Mouse (Mus musculus) layer of hippocampus, adult 18-20 months (tissue): ENCODE results near the gene Jazf1. TPM values are rescaled to one million over a fixed set of nuclear protein-coding genes. Genes with fewer than 3 reads are reported as not detected.

Source experiments
- DNase-seq, 2 experiments: peaks; one replicate each; pipeline ENCODE4 v3.0.0; 2022; ENCODE audit warnings: low spot score in 2 of 2
- long read RNA-seq: library from polyadenylated mRNA; stranded (forward); transcript quantifications from one replicate; pipeline ENCODE4 v2.0.0, GENCODE M21; 2021
- total RNA-seq, 2 experiments: library from RNA; stranded (reverse); gene quantifications; 2 replicates each; pipeline ENCODE4 v1.2.3; 2021

The Jazf1 gene
- total RNA-seq, result 10 to 100 TPM; 29.4 to 34.4 TPM
- long read RNA-seq, transcript Jazf1-201 (5 exons, 2,203 nt), result major isoform, 25 of 30 reads
- long read RNA-seq, partial matches to known transcripts, result 2 of 30 reads
- long read RNA-seq, other reads (novel, unspliced or antisense), result 3 of 30 reads

DNA sequence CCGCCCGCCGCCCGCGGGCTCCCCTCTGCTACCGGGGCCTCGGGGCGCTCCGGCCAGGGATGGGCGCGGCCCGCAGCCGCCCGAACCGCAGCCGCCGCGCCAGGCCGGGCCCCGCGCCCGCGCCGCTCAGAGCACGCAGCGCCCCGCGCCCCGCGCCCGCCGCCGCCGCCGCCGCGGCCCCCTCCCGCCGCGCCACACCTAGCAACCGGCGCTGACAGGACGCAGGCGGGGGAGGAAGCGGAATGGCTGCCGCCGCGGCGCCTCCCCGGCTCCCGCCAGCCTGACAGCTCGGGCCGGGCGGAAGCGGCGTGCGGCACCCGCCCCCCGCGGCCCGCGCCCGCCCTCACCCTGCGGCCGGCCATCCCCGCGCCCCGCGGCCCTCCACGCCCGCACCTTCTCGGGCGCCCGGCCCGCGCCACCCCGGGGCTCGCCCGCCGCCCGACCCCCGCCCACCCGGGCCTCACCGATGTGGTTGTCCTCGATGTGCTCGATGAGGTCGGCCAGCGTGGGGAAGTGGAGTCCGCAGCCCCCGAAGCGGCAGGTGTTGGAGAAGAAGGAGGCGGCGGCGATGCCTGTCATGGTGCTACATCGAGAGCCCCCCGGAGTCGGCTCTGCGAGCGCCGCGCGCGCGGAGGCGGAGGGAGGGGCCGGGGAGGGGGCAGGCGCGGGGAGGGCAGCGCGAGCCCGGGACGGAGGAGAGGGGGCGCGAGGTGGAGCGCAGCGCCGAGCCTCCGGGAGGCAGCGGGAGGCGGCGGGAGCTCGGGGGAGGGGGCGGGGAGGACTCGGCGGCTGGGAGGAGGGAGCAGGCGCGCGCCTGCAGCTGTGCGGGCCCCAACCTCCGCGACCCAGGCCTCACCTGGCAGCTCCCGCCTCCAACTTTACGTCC is at the start of gene Jazf1:
Gene Jazf1 (minus strand): TSS at position 643 of the 886 bp plus-strand sequence.
- peak; percentile 26 to 58 for DNase-seq

DNA sequence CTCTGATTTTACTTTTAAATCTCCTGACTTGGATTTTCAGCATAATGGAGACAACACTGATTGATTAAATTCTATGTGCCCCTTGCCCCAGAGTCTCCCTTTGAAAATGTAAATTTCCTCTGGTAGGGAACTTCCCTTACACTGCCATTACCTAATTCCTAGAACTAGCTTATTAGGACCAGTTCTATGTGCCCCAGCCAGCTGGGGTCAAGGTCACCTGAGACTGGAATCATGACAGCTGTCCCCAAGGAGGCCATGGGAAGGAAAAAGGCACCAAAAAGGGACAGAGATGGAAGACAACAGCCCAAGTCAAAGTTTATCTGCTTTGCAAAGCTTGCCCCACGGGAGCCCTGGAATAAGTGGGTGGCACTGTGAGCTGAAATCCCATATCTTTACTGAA is 49.4 kb upstream of the Jazf1 start:
- no peak for DNase-seq

DNA sequence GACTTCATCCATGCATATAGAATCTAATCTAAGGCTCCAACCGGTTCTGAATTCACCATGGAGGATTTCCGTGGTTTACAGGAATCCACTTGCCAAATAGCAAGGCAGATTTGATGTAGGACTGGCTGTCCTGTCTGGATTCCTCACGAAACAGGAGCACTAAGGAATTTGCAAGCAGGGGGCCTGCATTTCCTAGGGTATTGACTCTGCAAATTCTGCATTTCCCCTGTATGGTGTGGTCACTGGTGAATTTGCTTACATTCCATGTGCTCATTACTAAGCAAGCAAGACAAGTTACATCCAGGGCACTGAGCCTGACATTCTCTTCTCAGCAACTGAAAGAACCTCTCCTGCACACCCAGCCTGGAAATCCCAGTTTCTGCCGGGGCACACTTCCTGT is 18.4 kb upstream of the Jazf1 start:
- no peak for DNase-seq

DNA sequence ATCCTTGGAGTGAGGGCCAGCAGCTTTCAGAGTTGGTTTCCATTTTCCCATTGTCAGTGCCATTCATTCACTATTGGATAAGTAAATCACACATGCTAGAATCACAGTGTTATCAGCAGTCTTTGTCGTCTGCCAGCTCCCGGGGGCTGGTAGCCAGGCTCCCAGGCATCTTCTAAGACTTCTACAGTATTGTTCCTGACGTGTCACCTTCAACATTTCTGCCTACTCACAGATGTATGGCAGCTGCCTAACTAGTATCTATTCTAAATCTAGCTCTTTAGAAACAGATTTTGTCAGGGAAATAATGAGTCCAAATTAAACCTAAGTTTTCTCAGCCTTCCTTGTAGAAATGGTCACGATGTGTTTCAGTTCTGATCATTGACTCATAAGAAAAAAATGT is 12.8 kb upstream of the Jazf1 start:
- DNase-seq, result peak in 1 of 2 experiments; percentile 30

DNA sequence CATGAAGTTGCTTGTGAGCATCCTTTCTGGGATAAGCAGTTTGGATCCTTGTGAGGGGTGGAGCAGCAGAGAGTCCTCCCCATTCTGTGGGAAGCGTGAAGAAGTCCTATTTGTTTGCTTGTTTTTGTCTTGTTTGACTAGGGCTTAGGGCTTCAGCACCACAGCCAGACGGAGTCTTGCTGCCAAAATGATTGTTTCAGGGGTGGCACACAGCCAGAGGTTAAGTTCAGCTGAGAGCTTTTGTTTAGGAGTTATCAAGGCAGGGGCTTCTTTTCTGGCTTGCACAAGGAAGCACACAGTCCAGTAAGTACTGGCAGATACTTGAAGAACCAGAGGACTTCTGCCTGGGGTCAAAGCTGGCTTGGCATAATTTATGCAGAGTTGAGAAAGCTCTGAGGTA is 10.2 kb upstream of the Jazf1 start:
- no peak for DNase-seq

DNA sequence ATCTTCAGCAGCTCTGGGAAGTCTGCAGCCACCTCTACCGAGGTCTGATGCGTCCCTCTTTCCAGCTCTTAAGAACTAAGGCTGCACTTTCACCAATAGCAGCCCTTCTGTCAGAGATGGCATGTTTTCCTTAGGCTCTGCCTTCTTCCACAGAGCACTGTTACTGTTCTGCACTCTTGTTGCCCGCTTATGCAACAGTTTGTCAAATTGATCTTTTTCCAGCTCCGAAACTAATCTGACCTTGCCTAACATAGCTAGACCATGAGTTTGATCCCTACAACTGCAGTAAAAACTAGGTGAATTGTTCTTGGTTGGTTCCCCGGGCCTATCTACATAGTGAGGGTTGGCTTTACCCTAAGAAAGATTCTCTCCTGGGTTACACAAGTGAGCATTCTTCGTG is 3.3 kb upstream of the Jazf1 start:
- DNase-seq, result no peak

DNA sequence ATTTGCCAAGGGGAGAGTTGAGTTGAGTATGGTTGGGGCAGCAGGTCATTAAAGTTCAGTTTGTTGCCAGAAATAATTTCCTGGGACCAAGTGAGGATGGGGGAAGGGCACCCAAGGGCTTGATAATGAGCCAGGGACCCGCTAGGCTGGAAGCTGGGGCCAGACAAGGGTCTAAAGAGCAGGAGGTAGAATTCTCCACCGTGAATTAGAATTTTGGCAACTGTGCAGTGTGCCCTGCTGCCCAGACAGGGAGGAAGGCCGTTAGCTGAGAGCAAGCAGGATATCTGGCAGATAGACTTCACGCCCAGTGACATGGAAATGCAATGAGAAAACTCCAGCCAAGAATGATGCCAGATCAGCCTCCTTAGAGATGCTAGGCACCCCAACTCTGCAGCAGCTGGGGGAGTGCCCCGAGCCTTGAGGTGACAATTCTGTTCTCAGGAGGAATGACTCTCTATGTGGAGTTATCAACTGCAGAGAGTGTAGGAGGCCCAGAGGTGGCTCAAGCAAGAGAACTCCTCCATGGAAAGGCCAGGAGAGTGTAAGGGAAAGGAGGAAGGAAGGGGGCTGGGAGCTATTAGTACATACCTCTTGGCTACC is 1.6 kb upstream of the Jazf1 start:
- DNase-seq, result no peak

DNA sequence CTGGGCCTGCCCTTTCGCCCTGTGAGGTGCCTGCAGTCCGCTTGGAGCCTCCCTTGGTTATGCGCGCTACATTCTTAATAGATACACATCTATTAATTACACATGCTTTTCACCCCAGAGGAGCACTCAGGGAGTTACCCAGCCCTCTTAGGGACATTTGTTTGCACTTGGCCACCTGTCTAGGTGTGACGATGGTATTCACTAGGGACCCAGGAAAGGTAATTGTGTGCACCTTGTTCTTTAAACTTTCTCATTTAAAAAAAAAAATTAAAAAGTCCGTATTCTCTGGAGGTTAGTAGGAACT is 396 bp upstream of the Jazf1 start:
- DNase-seq, result no peak

DNA sequence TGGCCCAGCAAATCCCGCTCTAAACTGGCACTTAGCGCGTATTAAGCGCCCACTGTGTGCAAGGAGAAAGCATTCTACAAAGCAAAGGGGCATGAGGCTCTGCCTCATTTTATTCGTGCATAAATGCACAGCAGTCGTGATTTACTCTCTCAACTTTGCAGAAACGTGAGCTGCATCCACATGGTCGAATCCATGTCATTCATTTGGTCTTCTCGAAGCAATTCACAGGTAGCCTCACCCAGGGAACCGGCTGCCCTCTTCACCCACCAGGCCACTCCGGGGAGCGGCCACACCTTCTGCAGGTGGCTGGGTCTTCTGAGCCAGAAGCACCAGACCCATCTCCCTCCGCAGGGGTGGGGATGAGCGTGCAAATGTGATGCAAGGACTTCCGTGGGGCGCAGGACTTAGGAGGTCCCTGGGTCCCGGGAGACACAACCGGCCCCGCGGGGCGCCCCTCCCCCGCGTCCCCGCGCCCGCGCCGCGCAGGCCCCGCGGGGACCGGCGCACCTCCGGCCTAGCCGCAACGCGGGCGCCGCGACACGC is 914 bp downstream of the Jazf1 start:
- DNase-seq, result peak in 1 of 2 experiments; percentile 19

DNA sequence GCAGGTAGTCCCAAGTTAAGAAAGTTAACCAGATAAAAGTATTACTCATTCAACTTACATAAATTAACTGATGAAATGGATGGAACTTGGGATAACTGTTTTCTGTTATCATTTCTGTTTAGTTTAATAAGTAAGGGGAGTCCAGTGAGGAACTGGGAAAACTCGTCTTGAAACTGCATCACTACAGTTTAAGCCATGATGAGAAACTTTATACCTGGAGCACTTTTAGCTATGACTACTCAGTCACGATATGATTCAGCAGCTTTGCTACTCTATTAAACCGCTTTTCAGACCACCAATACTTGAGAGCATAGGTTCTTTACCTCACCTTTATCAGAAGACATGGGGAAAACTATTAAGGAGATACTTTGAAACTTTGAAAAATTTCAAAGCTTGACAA is 1.5 kb downstream of the Jazf1 start:
- DNase-seq, result no peak

DNA sequence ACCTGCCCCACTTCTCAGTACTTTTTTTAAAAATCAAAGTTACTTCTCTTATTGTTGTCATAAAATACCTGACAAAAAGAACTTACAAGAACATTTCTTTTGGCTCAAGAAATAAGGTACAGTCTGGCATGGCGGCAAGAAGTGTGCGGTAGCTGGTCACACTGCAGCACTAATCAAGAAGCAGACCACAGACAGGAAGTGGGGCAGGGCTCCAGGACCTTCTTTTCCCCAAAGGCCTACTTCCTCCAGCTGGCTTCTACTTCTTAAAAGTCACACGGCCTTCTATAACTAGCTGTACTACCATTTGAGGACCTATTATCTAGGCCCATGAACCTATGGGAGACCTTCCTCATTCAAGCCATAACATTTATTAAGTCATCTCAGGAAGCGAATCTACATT is 4.4 kb downstream of the Jazf1 start:
- DNase-seq, result no peak

DNA sequence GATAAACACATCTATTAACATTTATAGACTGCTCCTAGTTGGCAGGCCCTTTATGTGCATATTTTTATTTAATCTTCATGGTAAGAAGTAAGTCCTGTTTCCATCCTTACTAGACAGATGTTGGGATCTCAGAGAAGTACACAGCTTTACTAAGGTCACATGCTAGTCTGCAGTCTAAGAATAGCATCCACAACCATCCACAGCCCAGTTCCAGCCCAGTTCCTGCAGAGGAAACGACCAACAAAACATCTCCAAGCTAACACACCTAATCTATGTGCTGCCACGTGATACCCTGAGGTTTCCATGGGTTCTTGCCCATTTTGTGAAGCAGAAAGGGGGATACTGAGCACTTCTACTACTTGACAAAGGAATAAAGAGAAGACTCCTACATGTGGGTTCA is 13.5 kb downstream of the Jazf1 start:
- no peak for DNase-seq

DNA sequence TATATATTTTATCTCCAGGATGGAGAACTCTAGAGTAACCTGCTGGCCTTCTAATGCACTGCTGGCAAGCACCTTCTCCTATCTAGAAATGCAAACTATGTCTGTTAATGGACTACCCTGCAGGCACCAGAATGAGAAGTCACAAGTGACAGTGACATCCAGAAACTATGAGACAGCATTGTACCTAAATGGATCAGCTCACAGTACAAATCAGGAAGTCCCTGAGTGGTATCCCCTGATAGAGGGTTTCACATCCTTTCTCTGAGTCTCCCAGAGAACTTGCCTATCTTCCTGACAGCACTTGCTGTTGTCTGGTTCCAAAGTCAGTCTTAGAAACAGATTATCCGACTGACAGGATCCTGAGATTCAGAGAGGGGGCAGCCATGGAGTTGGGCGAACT is 22.9 kb downstream of the Jazf1 start:
- DNase-seq, result no peak

DNA sequence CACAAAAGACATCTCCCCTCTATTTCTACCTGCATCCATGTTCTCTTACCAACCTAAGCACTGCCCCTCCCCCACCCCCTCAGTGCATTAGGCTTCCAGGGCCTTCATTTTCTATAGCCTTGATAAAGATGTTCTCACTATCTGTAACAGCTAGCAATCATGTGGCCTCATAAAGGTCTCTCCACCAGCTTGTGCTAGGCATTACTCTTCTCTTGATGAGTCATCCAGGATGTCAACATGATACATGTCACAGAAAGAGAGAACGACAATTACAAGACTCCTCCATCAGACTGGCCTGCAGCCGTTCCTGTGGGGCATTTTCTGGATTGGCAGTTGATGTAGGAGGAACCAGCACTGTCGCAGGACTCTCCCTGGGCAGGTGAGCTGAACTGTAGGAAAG is 30.3 kb downstream of the Jazf1 start:
- no peak for DNase-seq

DNA sequence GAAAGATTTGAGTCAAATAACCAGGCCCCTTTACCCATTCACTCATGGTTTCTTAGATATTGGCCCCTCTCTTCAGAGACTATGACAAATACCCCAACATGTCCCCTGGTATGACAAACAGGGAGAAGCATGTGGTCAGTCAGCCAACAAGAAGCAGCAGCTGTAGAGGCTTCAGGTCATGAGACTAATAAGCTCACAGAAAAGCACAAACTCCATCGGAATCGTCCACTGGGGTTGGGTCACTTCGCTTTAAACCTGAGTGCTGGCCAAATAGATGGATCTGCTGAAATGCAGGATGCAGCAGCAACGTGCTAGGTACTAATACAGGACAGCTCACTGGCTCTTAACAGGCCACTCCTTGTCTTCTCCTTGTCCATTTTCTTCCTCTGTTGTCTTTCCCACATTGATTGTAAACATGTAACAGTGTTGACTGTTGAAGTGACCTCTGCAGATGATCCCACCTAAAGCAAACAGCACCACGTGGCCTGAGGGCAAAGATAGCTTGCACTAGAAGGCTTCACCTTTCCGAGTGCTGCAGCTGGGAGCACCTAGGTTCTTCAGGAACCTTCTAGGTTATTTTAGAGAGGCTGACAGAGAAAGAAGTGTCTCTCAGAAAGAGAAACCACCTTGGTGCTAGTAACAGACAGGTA is 33.9 kb downstream of the Jazf1 start:
- DNase-seq, result no peak

DNA sequence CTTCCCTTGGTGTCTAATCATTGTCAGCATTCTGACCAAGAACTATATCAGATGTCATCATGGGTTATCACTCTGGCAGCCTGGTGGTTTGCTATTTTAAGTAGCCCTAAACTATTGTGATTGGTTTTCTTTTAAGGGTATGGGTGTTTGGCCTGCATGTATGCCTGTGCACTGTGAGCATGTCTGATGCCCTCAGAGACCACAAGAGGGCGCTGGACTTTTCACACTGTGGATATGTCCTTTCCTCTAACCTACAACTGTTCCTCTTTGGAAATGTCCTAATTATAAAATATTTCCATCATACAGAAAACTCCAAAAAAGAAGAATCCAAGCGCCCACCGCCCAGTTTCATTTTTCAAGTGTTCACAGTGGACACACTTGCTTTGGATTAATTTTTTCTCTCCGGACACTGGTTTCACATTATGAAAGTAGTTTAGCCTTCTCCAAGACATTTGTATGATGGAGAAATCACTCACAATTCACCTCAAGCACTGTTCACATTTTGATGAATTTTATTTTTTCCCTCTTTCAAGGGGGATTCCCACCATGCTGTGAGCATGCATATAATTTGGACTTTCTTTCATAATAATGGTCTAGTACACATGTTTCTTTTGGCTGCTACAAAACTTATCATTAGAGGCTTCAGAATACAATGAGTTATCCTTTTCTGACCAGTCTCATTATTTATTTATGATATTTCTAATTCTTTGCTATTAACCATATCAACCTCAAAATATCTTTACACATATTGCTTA is 35.5 kb downstream of the Jazf1 start:
- no peak for DNase-seq

DNA sequence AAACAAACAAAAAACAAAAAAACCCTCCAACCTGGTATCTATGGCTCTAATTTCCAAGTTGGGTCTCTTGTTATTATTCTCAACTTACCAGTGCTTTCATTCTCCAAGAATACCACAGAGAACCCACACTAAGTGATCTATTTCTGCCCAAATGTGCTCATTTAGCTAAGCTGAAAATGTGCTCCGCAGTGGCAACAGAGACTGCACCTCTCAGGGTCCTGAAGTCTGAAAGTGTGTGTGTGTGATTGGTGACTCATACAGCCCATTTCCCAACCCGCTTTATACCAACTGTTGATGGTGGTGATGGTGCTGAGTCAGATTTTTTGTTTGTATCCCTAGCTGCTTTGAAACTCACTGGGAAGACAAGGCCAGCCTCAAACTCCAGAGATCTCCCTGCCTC is 46.4 kb downstream of the Jazf1 start:
- no peak for DNase-seq

DNA sequence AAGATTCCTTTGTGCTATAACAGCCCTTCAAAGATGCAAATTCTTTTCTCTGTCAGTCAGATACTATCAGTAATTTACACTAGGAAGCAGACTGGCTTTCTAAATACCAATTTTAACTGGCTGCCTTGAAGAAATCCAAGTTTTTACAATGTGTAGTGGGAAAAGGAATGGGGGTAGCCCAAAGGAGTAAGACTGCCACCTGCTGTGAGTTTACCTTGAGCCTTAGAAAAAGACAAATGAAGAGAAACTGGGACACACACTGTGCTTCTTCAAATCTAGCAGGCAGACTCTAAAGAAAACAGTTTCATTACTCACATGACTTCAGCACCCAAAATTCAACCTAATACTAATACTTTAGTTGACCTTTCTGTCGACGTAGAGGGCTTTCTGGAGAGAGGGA is 47.4 kb downstream of the Jazf1 start:
- no peak for DNase-seq

DNA sequence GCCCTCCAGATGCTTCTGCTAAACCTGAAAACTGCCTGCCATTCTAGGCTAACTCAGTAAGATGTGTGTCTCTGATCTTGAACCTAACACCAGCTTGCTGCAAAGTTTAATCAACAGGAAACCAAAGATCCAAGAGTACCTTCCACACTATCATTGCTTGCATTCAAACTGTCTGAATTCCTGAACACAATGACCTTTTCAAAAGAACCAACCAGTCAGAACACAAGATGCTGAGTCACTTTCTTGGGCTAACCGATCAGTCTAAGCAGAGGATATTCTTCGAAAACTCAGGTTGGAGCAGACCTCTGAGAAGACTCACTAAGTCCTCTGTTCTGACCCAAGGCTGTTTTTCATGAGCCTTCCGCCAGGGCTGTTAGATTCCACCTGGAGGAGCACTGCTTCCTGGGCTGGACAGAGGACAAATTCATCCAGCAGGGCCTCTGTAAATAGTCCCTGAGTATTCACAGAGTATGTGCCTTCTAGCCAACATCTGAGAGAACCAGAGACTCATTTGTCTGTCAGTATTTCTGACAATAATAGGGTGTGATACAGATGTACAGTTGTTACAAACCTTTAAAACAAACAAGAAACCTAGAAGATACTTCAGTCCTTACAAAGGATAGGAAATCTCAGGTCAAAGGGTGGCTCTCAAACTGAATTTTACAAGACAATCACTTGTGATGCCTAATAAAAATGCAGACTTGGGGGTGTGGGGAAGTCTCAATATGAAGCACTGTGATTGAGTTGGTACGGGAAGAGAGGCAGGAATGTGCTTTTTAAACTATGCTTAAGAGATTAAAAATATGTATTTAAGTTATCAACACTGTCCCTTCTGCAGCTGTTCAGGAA is 50.9 kb downstream of the Jazf1 start:
- no peak for DNase-seq
